In genomic region chr4:111671440-111671839, GRCm38 (mm10) we compare ENCODE assay signal across 13 mouse cellular contexts. TPM values are rescaled to one million over a fixed set of nuclear protein-coding genes. Genes with fewer than 3 reads are reported as not detected.
A peak's percentile ranks its signal among the peaks of the same experiment; 100 is the strongest.
DNase-seq lines count a peak whose midpoint lies in the region; ATAC-seq lines count a peak whose summit lies in the region.
"Had no signal": no experiment of that assay in that cellular context is flagged by ENCODE, and none has a peak within 500 bp of the region (broad histone marks: within the 10 kb centered on the region; RNA-seq: fewer than 3 reads in every experiment).

No protein-coding gene starts in this region.

- WGBS in heart, embryonic 16.5 days: 48% methylated on average over 4 of the region's 4 CpGs
- 64% methylated on average over 4 of the region's 4 CpGs for WGBS in midbrain, embryonic 13.5 days
- WGBS in midbrain, embryonic 11.5 days: 77% methylated on average over 4 of the region's 4 CpGs
- WGBS in midbrain, embryonic 14.5 days: 70% methylated on average over 4 of the region's 4 CpGs

- no peak for DNase-seq in heart, postnatal 25 days (ENCODE audit: low spot score)
- no peak for DNase-seq in midbrain, embryonic 11.5 days (ENCODE audit: low spot score, missing footprints)
- no peak for DNase-seq in midbrain, embryonic 14.5 days
- no peak for DNase-seq in urinary bladder, postnatal 10 days (ENCODE audit: low spot score)
- DNase-seq in layer of hippocampus, postnatal 36 days: no peak
- DNase-seq: adrenal gland, adult 8-10 months; kidney, adult 11 months had no signal

- no peaks in the 10 kb centered on the region for H3K36me3 ChIP-seq in heart, embryonic 16.5 days (ENCODE audit: control insufficient read depth, insufficient read depth)
- H3K36me3 ChIP-seq in midbrain, embryonic 13.5 days: no peaks in the 10 kb centered on the region
- H3K36me3 ChIP-seq in midbrain, embryonic 11.5 days (ENCODE audit: control insufficient read depth, insufficient read depth, low read length): no peaks in the 10 kb centered on the region
- no peaks in the 10 kb centered on the region for H3K36me3 ChIP-seq in midbrain, embryonic 14.5 days (ENCODE audit: control insufficient read depth, insufficient read depth, low read length)
- H3K36me3 ChIP-seq: heart, embryonic 10.5 days had no signal

- no peak overlapping the region for H3K4me2 ChIP-seq in heart, embryonic 16.5 days (ENCODE audit: low read depth, low read length)
- H3K4me2 ChIP-seq in midbrain, embryonic 13.5 days (replicated peaks): peak overlapping the region; percentile 19; the same call in 1 of the 2 replicates
- no peak overlapping the region for H3K4me2 ChIP-seq in midbrain, embryonic 11.5 days
- no peak overlapping the region for H3K4me2 ChIP-seq in midbrain, embryonic 14.5 days (ENCODE audit: low read length)
- H3K4me2 ChIP-seq: liver, embryonic 11.5 days had no signal

- 0 out of 2 replicates have a peak overlapping the region, but pooled peaks have one; percentile 23 for H3K27ac ChIP-seq in heart, embryonic 16.5 days (ENCODE audit: low read length)
- peak overlapping the region; percentile 63 for H3K27ac ChIP-seq in midbrain, embryonic 13.5 days
- no peak overlapping the region for H3K27ac ChIP-seq in midbrain, embryonic 11.5 days (ENCODE audit: low read depth, low read length)
- peak overlapping the region; percentile 75 for H3K27ac ChIP-seq in midbrain, embryonic 14.5 days (replicated peaks; ENCODE audit: low read depth, low read length)
- H3K27ac ChIP-seq: heart, embryonic 10.5 days had no signal

- no peaks in the 10 kb centered on the region for H3K27me3 ChIP-seq in heart, embryonic 16.5 days (ENCODE audit: control insufficient read depth, insufficient read depth, low read length)
- H3K27me3 ChIP-seq in midbrain, embryonic 13.5 days: no peaks in the 10 kb centered on the region
- H3K27me3 ChIP-seq in midbrain, embryonic 11.5 days (ENCODE audit: control insufficient read depth, insufficient read depth, low read length): no peaks in the 10 kb centered on the region
- no peaks in the 10 kb centered on the region for H3K27me3 ChIP-seq in midbrain, embryonic 14.5 days (ENCODE audit: control insufficient read depth, insufficient read depth, low read length)
- H3K27me3 ChIP-seq: Patski had no signal

- ATAC-seq in heart, embryonic 16.5 days (replicated peaks; ENCODE audit: extremely low read depth, insufficient read depth, low FRiP score): no peak
- ATAC-seq in midbrain, embryonic 13.5 days: no peak
- ATAC-seq in midbrain, embryonic 11.5 days (ENCODE audit: low FRiP score): no peak
- ATAC-seq in midbrain, embryonic 14.5 days (ENCODE audit: low FRiP score, low TSS enrichment): no peak
- ATAC-seq: CD4-positive, CD25-positive, alpha-beta regulatory T cell, adult 4 months; Patski had no signal

- no peaks in the 10 kb centered on the region for H3K9me3 ChIP-seq in heart, embryonic 16.5 days (replicated peaks; ENCODE audit: control insufficient read depth, low read length)
- no peaks in the 10 kb centered on the region for H3K9me3 ChIP-seq in midbrain, embryonic 13.5 days
- H3K9me3 ChIP-seq in midbrain, embryonic 11.5 days (ENCODE audit: control insufficient read depth, low read length): no peaks in the 10 kb centered on the region
- H3K9me3 ChIP-seq in midbrain, embryonic 14.5 days (ENCODE audit: control insufficient read depth, low read length): no peaks in the 10 kb centered on the region
- H3K9me3 ChIP-seq: heart, embryonic 10.5 days had no signal

- no peak overlapping the region for H3K4me3 ChIP-seq in heart, embryonic 16.5 days (ENCODE audit: low read length)
- no peak overlapping the region for H3K4me3 ChIP-seq in midbrain, embryonic 13.5 days (replicated peaks)
- no peak overlapping the region for H3K4me3 ChIP-seq in midbrain, embryonic 11.5 days (ENCODE audit: low read depth, low read length)
- no peak overlapping the region for H3K4me3 ChIP-seq in midbrain, embryonic 14.5 days (replicated peaks; ENCODE audit: low read depth, low read length)
- H3K4me3 ChIP-seq: heart, embryonic 10.5 days had no signal

- peaks cover 5% of the 10 kb centered on the region; the same call in 1 of the 2 replicates for H3K4me1 ChIP-seq in heart, embryonic 16.5 days (ENCODE audit: control insufficient read depth, insufficient read depth, low read length)
- H3K4me1 ChIP-seq in midbrain, embryonic 13.5 days (replicated peaks): peaks cover 21% of the 10 kb centered on the region
- no peaks in the 10 kb centered on the region; the same call in 1 of the 2 replicates for H3K4me1 ChIP-seq in midbrain, embryonic 11.5 days (ENCODE audit: control insufficient read depth, insufficient read depth, low read length)
- H3K4me1 ChIP-seq in midbrain, embryonic 14.5 days (ENCODE audit: control insufficient read depth, insufficient read depth, low read length): peaks cover 15% of the 10 kb centered on the region

- intact Hi-C loops in heart, postnatal 25 days (cut with DNase I): no loop called here

- H3K9ac ChIP-seq in heart, embryonic 16.5 days (ENCODE audit: low read length): no peak overlapping the region
- no peak overlapping the region for H3K9ac ChIP-seq in midbrain, embryonic 13.5 days (replicated peaks)
- no peak overlapping the region for H3K9ac ChIP-seq in midbrain, embryonic 11.5 days (ENCODE audit: low read length)
- no peak overlapping the region for H3K9ac ChIP-seq in midbrain, embryonic 14.5 days (replicated peaks; ENCODE audit: low read length)

RNA-seq across cellular contexts. Expression of gene Spata6, which starts 48.3 kb away (rescaled TPM):
- 19.5 and 20.4 TPM in 2 replicates for polyA plus RNA-seq in heart, embryonic 16.5 days (2015; fragmentation: Nextera tagmentation; extraction: Ambion mirVana)
- 10 to 100 TPM in 1 of 2 experiments, 1 to 10 TPM in 1; 8.9 to 10.8 TPM for total RNA-seq in heart, postnatal 25 days (2021)
- 16.1 and 19.2 TPM in 2 replicates for polyA plus RNA-seq in midbrain, embryonic 13.5 days (2015; fragmentation: Nextera tagmentation; extraction: Ambion mirVana)
- polyA plus RNA-seq in midbrain, embryonic 11.5 days (2014; fragmentation: Nextera tagmentation; extraction: Ambion mirVana): 27.6 and 34.3 TPM in 2 replicates
- polyA plus RNA-seq in midbrain, embryonic 14.5 days (2014; fragmentation: Nextera tagmentation; extraction: Ambion mirVana): 12.5 and 17.3 TPM in 2 replicates
- 1 to 10 TPM; 2.0 to 2.9 TPM for total RNA-seq in layer of hippocampus, postnatal 36 days (2021)
